Mouse (Mus musculus) hindlimb bud, embryonic 11.5 days (tissue): ENCODE data around the gene Mylk2.
A peak's percentile ranks its signal among the peaks of the same experiment; 100 is the strongest.

Experiments
- DNase-seq: peaks from one replicate; pipeline ENCODE4 v3.0.0-alpha.2; 2012; ENCODE audit warnings: low read depth, low spot score; ENCODE audit errors: extremely low spot score

Mylk2 gene

GRCm38 (mm10) chr2:152911031-152911430 is at the start of gene Mylk2:
Gene Mylk2 (plus strand): TSS chr2:152911352.
- DNase-seq: no peak

- DNase-seq: no peak
Measured at GRCm38 (mm10) chr2:152861891-152862290, 49.3 kb upstream of the Mylk2 start.

GRCm38 (mm10) chr2:152862638-152863037 is 48.5 kb upstream of the Mylk2 start:
- DNase-seq: no peak

GRCm38 (mm10) chr2:152863346-152863745 is 47.8 kb upstream of the Mylk2 start:
- no peak for DNase-seq

GRCm38 (mm10) chr2:152878239-152878638 is 32.9 kb upstream of the Mylk2 start:
- no peak for DNase-seq

GRCm38 (mm10) chr2:152880898-152881297 is 30.3 kb upstream of the Mylk2 start:
- DNase-seq: no peak

- no peak for DNase-seq
Measured at GRCm38 (mm10) chr2:152884101-152884645, 27.0 kb upstream of the Mylk2 start.

- DNase-seq: no peak
Measured at GRCm38 (mm10) chr2:152887230-152887629, 23.9 kb upstream of the Mylk2 start.

- no peak for DNase-seq
Measured at GRCm38 (mm10) chr2:152888774-152889173, 22.4 kb upstream of the Mylk2 start.

GRCm38 (mm10) chr2:152895834-152896233 is 15.3 kb upstream of the Mylk2 start:
- DNase-seq: no peak

- no peak for DNase-seq
Measured at GRCm38 (mm10) chr2:152896926-152897325, 14.2 kb upstream of the Mylk2 start.

- no peak for DNase-seq
Measured at GRCm38 (mm10) chr2:152899011-152899410, 12.1 kb upstream of the Mylk2 start.

GRCm38 (mm10) chr2:152901296-152901695 is 9.9 kb upstream of the Mylk2 start:
- no peak for DNase-seq

GRCm38 (mm10) chr2:152902658-152903057 is 8.5 kb upstream of the Mylk2 start:
- DNase-seq: no peak

- DNase-seq: no peak
Measured at GRCm38 (mm10) chr2:152903586-152903985, 7.6 kb upstream of the Mylk2 start.

GRCm38 (mm10) chr2:152904127-152904643 is 7.0 kb upstream of the Mylk2 start:
- no peak for DNase-seq

- DNase-seq: peak; percentile 24
Measured at GRCm38 (mm10) chr2:152905036-152905829, 5.9 kb upstream of the Mylk2 start.

- DNase-seq: no peak
Measured at GRCm38 (mm10) chr2:152906274-152907037, 4.7 kb upstream of the Mylk2 start.

- no peak for DNase-seq
Measured at GRCm38 (mm10) chr2:152907114-152907943, 3.8 kb upstream of the Mylk2 start.

- no peak for DNase-seq
Measured at GRCm38 (mm10) chr2:152909848-152910247, 1.3 kb upstream of the Mylk2 start.

GRCm38 (mm10) chr2:152911432-152911831 is 280 bp downstream of the Mylk2 start:
- DNase-seq: no peak
